Mouse (Mus musculus) spleen, postnatal 36 days (tissue): ENCODE measurements around the gene Nr1d1.
A peak's percentile ranks its signal among the peaks of the same experiment; 100 is the strongest.

Experiments
- DNase-seq, 2 experiments: peaks; one replicate each; pipeline ENCODE4 v3.0.0; 2022; ENCODE audit warnings: low spot score in 2 of 2, mixed read lengths in 1 of 2

Gene Nr1d1

GRCm38 (mm10) chr11:98770096-98770975 is 4.8 kb downstream of the Nr1d1 start:
- DNase-seq = peak; percentile 74 to 75

GRCm38 (mm10) chr11:98769007-98769954 is 5.9 kb downstream of the Nr1d1 start:
- DNase-seq = no peak

- DNase-seq = no peak
Observed at GRCm38 (mm10) chr11:98768127-98769006, 6.8 kb downstream of the Nr1d1 start.

GRCm38 (mm10) chr11:98767713-98768112 is 7.4 kb downstream of the Nr1d1 start:
- DNase-seq = no peak

- DNase-seq = no peak
Observed at GRCm38 (mm10) chr11:98767276-98767675, 7.9 kb downstream of the Nr1d1 start.

- DNase-seq = no peak
Observed at GRCm38 (mm10) chr11:98766816-98767215, 8.3 kb downstream of the Nr1d1 start.

GRCm38 (mm10) chr11:98766346-98766745 is 8.8 kb downstream of the Nr1d1 start:
- no peak for DNase-seq

GRCm38 (mm10) chr11:98765421-98766309 is 9.5 kb downstream of the Nr1d1 start:
- no peak for DNase-seq

GRCm38 (mm10) chr11:98764746-98765145 is 10.4 kb downstream of the Nr1d1 start:
- no peak for DNase-seq

- no peak for DNase-seq
Observed at GRCm38 (mm10) chr11:98764091-98764490, 11.0 kb downstream of the Nr1d1 start.

GRCm38 (mm10) chr11:98763502-98763861 is 11.7 kb downstream of the Nr1d1 start:
- DNase-seq = no peak

GRCm38 (mm10) chr11:98762756-98763501 is 12.2 kb downstream of the Nr1d1 start:
- no peak for DNase-seq

- no peak for DNase-seq
Observed at GRCm38 (mm10) chr11:98761939-98762338, 13.2 kb downstream of the Nr1d1 start.

GRCm38 (mm10) chr11:98756711-98757110 is 18.4 kb downstream of the Nr1d1 start:
- no peak for DNase-seq

GRCm38 (mm10) chr11:98755726-98756380 is 19.3 kb downstream of the Nr1d1 start:
- DNase-seq = no peak

- DNase-seq = peak; percentile 54 to 56
Observed at GRCm38 (mm10) chr11:98754621-98755181, 20.4 kb downstream of the Nr1d1 start.

GRCm38 (mm10) chr11:98754151-98754620 is 20.9 kb downstream of the Nr1d1 start:
- no peak for DNase-seq

- DNase-seq = no peak
Observed at GRCm38 (mm10) chr11:98753264-98753663, 21.9 kb downstream of the Nr1d1 start.
